In genomic region chr19:5620007-5620406, GRCm38 (mm10) we compare ENCODE assay signal across 27 mouse cellular contexts.
"Had no signal": no experiment of that assay in that cellular context is flagged by ENCODE, and none has a peak within 500 bp of the region (broad histone marks: within the 10 kb centered on the region; RNA-seq: fewer than 3 reads in every experiment).

No protein-coding gene starts in this region.

- DNase-seq: cerebellum, adult 9-10 months; cerebellum, adult 9-11 months; cerebellum, postnatal 10 days; cerebellum, postnatal 14 days; cerebellum, postnatal 25 days; cerebellum, postnatal 36 days; embryo, embryonic 11 days; forebrain, postnatal 0 days; gastrocnemius, adult 2 months; gastrocnemius, postnatal 10 days; gastrocnemius, postnatal 14 days; gastrocnemius, postnatal 25 days; gastrocnemius, postnatal 36 days; heart, adult 11 months; heart, adult 18-20 months; heart, adult 2 months had no signal

- H3K27me3 ChIP-seq: embryonic facial prominence, embryonic 13.5 days; embryonic facial prominence, embryonic 15.5 days had no signal

- H3K4me1 ChIP-seq: embryonic facial prominence, embryonic 10.5 days; embryonic facial prominence, embryonic 12.5 days; embryonic facial prominence, embryonic 13.5 days; embryonic facial prominence, embryonic 15.5 days; forebrain, embryonic 10.5 days; forebrain, embryonic 12.5 days; forebrain, embryonic 15.5 days had no signal

- ATAC-seq: forebrain, embryonic 13.5 days; forebrain, embryonic 14.5 days; forebrain, embryonic 15.5 days; forebrain, embryonic 16.5 days; forebrain, postnatal 0 days had no signal

- H3K9me3 ChIP-seq: embryonic facial prominence, embryonic 10.5 days; embryonic facial prominence, embryonic 12.5 days; embryonic facial prominence, embryonic 13.5 days; embryonic facial prominence, embryonic 15.5 days; forebrain, embryonic 10.5 days; forebrain, embryonic 12.5 days; forebrain, embryonic 13.5 days; forebrain, embryonic 15.5 days had no signal

- H3K4me3 ChIP-seq: embryonic facial prominence, embryonic 10.5 days; embryonic facial prominence, embryonic 12.5 days; embryonic facial prominence, embryonic 13.5 days; embryonic facial prominence, embryonic 15.5 days; erythroblast, embryonic 14.5 days; forebrain, embryonic 10.5 days; forebrain, embryonic 12.5 days; forebrain, embryonic 13.5 days; forebrain, embryonic 15.5 days; gastrocnemius, adult 2 months; heart, adult 2 months had no signal

- H3K36me3 ChIP-seq: embryonic facial prominence, embryonic 10.5 days; embryonic facial prominence, embryonic 12.5 days; embryonic facial prominence, embryonic 13.5 days; embryonic facial prominence, embryonic 15.5 days; forebrain, embryonic 10.5 days; forebrain, embryonic 12.5 days; forebrain, embryonic 15.5 days had no signal

- H3K27ac ChIP-seq: embryonic facial prominence, embryonic 10.5 days; embryonic facial prominence, embryonic 12.5 days; embryonic facial prominence, embryonic 13.5 days; embryonic facial prominence, embryonic 15.5 days; forebrain, embryonic 10.5 days; forebrain, embryonic 12.5 days; forebrain, embryonic 13.5 days; forebrain, embryonic 15.5 days; gastrocnemius, adult 2 months; heart, adult 2 months had no signal

- H3K4me2 ChIP-seq: embryonic facial prominence, embryonic 12.5 days; embryonic facial prominence, embryonic 13.5 days; embryonic facial prominence, embryonic 15.5 days; forebrain, embryonic 12.5 days; forebrain, embryonic 13.5 days; forebrain, embryonic 15.5 days had no signal

- H3K9ac ChIP-seq: embryonic facial prominence, embryonic 12.5 days; embryonic facial prominence, embryonic 13.5 days; embryonic facial prominence, embryonic 15.5 days; forebrain, embryonic 12.5 days; forebrain, embryonic 13.5 days; forebrain, embryonic 15.5 days; forebrain, postnatal 0 days had no signal
